Comparison of ENCODE assay signal across 22 mouse cellular contexts in genomic region chr3:27632880-27633279, GRCm38 (mm10).
"Had no signal": no experiment of that assay in that cellular context is flagged by ENCODE, and none has a peak within 500 bp of the region (broad histone marks: within the 10 kb centered on the region; RNA-seq: fewer than 3 reads in every experiment).

No protein-coding gene starts in this region.

- H3K36me3 ChIP-seq: midbrain, embryonic 12.5 days; midbrain, embryonic 15.5 days; neural tube, embryonic 13.5 days had no signal

- H3K4me2 ChIP-seq: limb, embryonic 12.5 days; lung, embryonic 15.5 days; midbrain, embryonic 12.5 days; midbrain, embryonic 15.5 days; neural tube, embryonic 13.5 days had no signal

- H3K9ac ChIP-seq: limb, embryonic 12.5 days; lung, embryonic 15.5 days; midbrain, embryonic 12.5 days; midbrain, embryonic 15.5 days; neural tube, embryonic 13.5 days had no signal

- H3K9me3 ChIP-seq: limb, embryonic 12.5 days; lung, embryonic 15.5 days; midbrain, embryonic 12.5 days; midbrain, embryonic 15.5 days; neural tube, embryonic 13.5 days had no signal

- H3K27me3 ChIP-seq: limb, embryonic 12.5 days; lung, embryonic 15.5 days; midbrain, embryonic 12.5 days; midbrain, embryonic 15.5 days; neural tube, embryonic 13.5 days had no signal

- H3K27ac ChIP-seq: kidney, postnatal 0 days; layer of hippocampus, adult 2 months; left cerebral cortex, adult 2 months; limb, embryonic 12.5 days; lung, embryonic 15.5 days; midbrain, embryonic 12.5 days; midbrain, embryonic 15.5 days; neural tube, embryonic 13.5 days; stomach, postnatal 0 days had no signal

- ATAC-seq: intestine, postnatal 0 days; midbrain, embryonic 15.5 days had no signal

- DNase-seq: kidney, adult 2 months; kidney, postnatal 25 days; layer of hippocampus, adult 9-11 months; lung, adult 18-20 months; lung, postnatal 10 days; lung, postnatal 36 days; retina, postnatal 1 day; right cerebral cortex, postnatal 25 days; thymus, adult 2 months; thymus, postnatal 14 days; thymus, postnatal 4 days had no signal

- H3K4me3 ChIP-seq: layer of hippocampus, adult 2 months; left cerebral cortex, adult 2 months; limb, embryonic 12.5 days; lung, embryonic 15.5 days; midbrain, embryonic 12.5 days; midbrain, embryonic 15.5 days; myocyte; neural tube, embryonic 13.5 days had no signal
